Mouse (Mus musculus): ENCODE results near the gene Mtf1.

DNA sequence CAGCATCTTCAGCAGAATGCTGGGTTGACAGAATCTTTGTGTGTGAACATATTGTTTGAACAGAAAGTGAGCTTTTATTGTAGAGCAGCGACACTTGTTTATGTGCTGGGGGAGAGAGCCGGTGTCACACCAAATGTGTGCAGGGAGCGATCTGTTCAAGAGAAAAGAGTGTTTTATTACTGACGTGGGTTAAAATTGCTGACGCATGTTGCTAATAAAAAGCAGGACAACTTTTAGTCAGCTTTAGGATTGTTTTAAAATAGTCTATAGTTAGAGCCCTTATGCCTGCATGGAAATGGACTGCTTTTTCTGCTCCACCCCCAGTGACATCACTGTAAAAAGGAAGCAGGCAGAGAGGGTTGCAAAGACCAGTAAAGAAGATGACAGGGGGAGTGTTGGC lies 88.9 kb downstream of the Mtf1 start:
- TF ChIP-seq EP300 (IDR thresholded peaks at IDR 0.05; ENCODE audit: low read depth) (no peak), CTCF (IDR thresholded peaks at IDR 0.05; ENCODE audit: low read depth) (no peak)

Measured in liver, postnatal 0 days (tissue).